Mouse (Mus musculus) c-Kit-positive CD71-positive TER-119-negative erythroid progenitor cells, embryonic 14.5 days (primary cell): ENCODE data around the gene Cntn5.

Experiments used
- DNase-seq: peaks from one replicate; pipeline ENCODE4 v3.0.0-alpha.2; 2013; ENCODE audit warnings: low read depth

Gene Cntn5

DNA sequence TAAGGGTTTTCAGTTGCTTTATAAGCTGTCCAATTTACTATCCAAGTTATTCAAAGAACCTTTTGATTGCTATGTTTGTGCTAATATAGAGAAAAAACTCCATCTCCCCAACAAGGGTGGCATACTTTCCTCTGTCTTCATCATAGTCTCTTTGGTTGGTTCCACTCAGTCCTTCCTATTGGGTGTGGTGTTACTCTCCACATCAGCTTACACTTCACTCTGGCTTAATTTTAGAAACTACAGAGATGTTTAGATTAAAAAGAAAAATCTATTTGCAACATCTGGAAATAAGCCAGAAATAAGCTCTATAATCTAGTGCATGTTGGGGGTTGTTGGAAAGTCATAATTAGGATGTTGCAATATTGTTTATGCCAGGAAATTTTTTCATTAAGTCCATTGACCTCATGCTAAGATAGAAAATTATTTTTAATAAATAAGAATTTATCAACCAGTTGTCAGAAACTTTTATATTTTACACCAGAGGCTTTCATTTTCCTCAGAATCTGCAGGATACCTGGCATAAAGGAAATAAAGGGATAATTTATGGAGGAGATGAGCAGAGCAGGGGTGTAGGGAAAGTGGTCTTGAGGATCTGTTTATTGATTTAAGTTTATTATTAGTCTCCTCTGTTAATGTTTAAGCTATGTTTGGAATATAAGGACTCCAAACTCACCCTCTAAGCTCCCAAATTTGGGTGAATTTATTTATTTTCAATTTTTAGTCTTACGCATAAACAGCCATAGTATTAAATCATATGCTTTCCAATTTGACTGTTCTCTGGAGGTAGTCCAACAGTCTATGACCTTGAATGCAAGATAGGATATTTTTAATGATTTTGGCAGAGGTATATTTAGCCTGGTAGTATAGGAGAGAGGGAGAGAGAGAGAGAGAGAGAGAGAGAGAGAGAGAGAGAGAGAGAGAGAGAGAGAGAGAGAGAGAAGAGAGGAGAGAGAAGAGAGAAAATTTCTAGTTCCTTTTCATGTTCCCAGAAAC is 966.8 kb downstream of the Cntn5 start:
- no peak for DNase-seq

GRCm38 (mm10) chr9:9920580-9920979 is 984.0 kb downstream of the Cntn5 start:
- no peak for DNase-seq

DNA sequence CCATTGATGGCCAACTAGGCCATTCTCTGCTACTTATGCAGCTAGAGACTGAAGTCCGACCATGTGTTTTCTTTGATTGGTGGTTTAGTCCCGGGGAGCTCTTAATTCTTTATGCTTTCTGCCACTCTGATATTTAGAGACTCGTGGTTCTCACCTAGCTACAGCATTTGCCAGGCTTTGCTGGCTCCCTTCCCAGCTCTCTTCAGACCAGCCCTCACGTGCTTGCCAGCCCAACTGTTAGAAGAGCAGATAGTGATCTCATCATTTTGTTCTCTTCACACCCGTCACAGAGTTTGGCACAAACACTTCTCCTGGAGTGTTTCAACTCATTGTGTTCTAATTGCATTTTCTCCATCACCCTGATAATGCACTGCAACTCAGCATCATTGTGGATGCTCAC is 1005.5 kb downstream of the Cntn5 start:
- no peak for DNase-seq

DNA sequence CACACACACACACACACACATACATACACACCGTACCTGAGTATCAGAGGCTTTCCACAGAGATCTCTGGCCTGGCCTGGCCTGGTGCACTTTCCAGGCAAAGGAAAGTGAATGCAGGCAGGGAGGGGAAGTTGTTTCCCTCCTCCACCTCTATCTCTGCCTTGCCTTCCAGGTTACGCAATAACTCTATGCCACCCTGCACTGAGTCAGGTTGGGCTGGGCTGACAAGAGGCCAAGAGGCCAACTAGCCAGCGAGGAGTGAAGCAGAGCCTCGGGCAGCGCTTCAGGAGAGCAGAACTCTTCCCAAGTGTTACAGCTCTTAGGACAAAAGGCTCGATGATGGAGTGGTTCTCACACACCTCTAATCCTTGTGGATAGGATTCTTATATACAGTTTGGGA is 1018.4 kb downstream of the Cntn5 start:
- DNase-seq: no peak

DNA sequence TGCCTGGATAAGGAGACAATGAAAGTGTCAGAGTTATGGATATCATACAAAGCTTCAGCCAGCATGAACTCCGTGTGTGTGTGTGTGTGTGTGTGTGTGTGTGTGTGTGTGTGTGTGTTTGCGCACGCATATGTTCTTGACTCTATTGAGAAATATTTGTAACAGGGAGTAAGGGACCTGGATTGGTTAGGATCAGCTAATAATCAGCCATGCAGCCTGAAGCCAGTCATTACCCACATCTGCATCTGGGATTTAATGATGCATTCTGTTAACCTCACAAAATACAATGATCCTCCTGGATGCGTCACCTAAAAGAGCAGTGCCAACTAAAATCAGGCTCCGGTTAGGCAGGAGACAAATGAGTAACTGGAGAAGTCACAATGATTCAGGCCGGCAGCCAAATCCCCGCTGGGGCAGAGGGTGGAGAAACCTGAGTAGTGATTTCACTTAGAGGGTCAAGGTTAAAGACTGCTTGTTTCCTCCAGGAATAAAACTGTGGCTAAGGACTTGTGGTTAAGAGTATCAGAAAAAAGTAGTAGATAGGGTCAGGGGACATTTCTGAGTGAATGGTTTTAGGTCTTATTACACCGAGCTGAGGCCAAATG is 1021.7 kb downstream of the Cntn5 start:
- DNase-seq: no peak

DNA sequence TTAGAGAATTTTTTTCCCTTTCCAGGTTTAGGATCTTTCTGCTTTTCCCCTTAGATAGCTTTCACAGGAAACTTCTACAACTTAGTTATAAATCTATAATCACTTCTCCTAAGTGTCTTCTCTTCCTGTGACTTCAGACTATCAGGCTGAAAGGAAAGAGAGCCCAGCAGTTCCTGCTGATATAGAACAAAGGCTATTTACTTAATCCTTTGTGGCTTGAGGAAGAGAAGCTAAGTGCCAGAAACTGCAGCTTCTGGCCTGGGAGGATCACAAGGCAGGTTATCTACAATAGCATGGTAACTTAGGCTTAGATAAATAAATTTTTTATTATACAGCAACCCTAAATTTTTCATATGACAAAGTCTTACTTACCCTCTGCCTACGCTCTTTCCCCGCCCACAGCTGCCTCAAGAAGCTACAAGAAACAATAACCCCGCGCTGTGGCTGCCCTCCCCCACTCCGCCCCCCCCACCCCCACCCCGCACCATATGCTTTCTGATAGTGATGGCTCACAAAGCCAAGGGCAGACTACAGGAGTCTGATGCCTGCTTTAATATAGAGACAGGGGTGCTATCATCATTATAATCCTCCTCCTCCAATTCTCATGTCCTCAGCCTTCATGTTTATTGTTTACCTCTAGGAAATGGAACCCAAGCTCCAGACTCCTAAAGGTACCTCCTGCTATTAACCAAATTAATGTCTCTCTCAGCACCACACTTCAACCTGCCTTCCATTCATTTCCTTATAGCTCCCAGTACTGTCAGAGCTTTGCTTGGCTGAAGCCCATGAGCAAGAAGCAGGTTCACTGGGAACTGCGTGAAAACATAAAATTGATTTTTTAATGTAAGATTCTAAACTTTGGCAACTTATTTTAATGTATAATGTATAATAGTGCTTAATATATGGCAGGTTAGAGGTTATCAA is 1032.2 kb downstream of the Cntn5 start:
- DNase-seq: no peak

DNA sequence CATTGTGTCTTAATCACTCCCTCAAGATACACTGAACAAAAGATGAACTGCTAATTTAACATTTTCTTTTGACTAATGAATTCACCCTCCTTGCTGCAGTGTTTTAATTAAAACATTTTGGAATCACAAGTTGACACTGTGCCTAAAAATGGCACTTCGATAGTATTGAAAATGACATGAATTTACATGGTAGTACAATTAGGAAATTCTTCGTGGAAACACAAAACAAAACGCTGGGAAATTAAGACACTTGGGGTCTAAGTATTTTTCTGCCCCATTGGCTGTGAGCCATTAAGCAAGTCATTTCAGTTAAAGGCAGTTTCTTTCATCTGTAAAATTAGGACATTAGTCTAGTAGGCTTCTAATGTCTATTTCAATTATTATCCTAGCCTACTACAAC is 1043.9 kb downstream of the Cntn5 start:
- DNase-seq: no peak

DNA sequence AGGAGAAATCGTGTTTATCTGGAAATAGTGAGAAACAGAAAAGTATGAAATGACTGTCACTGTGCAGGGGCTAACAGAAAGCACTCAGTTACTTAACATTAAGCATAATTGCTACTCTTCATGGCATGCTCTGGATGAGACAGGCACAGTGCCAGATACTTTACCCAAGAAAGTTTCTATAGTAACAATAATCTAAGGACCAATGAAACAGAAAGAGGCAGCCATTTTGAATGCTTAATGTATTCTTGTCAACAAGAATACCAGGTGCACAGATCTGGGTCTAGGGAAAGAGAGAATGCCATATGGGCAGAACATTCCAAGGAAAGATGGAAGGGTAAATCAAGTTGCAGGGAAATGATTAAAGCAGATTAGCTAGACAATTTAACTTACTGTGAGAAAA is 1045.3 kb downstream of the Cntn5 start:
- no peak for DNase-seq

GRCm38 (mm10) chr9:9854791-9855190 is 1049.8 kb downstream of the Cntn5 start:
- no peak for DNase-seq

- DNase-seq: no peak
Observed at GRCm38 (mm10) chr9:9830231-9830630, 1074.3 kb downstream of the Cntn5 start.

DNA sequence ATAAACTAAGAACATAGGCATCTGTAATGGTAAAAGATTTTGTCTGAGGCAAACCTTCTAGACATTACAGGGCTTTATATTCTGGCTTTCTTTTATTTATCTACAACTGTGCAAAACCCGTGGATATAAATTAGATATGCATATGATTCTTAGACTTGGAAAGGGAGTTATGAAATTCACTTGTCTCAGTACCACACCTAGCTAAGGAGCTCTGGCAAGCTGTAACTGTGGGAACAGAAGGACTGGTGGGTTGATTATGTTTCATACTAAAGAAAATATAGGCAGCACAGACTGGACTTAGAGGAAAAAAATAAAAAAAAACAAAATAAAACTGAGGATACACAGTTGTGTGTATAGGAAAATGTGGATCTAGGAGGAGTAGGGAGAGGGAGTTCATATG is 1084.6 kb downstream of the Cntn5 start:
- no peak for DNase-seq

DNA sequence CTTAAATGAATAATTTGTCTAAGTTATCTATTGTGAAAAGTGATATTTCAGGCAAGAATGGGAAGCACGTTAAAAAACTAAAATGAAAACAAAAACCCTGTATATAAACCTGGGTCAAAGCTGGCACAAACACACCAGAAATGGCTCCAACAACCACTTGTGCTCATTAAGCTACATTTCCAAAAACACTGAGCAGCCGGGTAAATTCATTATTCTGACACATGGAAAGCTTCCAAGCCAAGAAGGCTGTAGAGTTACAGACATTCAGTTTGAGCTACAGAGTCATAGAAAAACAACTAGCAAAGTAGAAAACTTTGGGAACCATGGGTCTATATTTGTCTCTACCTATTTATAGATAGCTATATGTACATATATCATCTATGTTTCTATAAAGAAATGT is 1087.1 kb downstream of the Cntn5 start:
- DNase-seq: no peak

DNA sequence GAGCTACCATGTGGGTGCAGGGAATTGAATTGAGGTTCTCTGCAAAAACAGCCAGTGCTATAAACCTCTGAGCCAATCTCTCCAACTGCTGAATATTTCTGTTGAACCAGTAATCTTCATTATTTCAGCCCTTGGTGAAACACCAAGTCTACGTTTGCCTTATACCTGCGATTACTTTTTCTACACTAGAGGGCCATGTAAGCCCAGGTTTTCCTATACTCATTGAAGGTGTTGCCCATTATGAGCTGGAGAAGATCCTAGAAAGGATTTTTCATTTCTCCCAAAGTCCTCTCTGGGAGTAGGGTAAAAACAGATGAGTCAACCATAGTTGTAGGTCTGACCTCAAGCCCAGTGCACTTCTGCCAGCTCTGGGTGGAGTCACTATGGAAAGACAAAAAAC is 1105.0 kb downstream of the Cntn5 start:
- DNase-seq: no peak

GRCm38 (mm10) chr9:9783680-9784079 is 1120.9 kb downstream of the Cntn5 start:
- DNase-seq: no peak

GRCm38 (mm10) chr9:9781157-9781884 is 1123.3 kb downstream of the Cntn5 start:
- DNase-seq: no peak

GRCm38 (mm10) chr9:9779646-9780045 is 1124.9 kb downstream of the Cntn5 start:
- no peak for DNase-seq

DNA sequence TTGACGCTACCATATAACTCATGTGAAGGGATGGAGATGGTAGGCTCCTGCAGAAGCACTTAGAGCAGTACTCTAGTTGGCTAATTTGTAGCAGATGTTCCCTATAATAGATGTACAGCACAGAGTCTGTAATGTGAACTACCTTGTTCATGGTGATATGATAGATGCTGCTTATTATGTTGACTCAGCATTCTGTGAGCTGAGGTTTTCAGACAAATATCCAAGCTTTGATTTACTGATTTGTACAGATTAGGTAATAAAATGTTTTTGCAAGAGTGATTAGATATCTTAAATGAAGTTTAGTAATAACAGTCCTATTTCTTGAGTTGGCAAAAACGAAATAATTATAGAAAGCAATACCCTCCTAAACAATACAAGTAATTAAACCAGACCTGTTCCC is 1133.8 kb downstream of the Cntn5 start:
- no peak for DNase-seq

- DNase-seq: no peak
Observed at GRCm38 (mm10) chr9:9769659-9770058, 1134.9 kb downstream of the Cntn5 start.

DNA sequence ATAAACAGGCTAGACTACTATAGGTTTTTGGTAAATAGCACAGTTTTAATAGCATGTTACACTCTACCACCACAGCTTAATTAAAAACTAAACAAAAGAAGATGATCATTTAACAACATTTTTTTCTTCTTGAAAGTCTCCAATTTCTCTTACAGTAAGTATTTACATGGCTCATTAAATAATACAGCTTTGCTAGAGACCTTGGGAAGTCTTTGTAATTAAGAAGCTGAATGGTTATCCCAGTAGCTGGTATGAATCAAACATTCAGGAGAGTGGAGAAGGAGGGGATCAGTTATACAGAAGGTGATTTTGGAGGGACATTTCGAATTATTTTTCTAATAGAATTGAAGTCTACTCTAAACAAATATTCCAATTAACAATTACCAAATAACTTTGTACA is 1186.4 kb downstream of the Cntn5 start:
- no peak for DNase-seq

GRCm38 (mm10) chr9:9708671-9709070 is 1195.9 kb downstream of the Cntn5 start:
- DNase-seq: no peak

- DNase-seq: no peak
Observed at GRCm38 (mm10) chr9:9707766-9708165, 1196.8 kb downstream of the Cntn5 start.

DNA sequence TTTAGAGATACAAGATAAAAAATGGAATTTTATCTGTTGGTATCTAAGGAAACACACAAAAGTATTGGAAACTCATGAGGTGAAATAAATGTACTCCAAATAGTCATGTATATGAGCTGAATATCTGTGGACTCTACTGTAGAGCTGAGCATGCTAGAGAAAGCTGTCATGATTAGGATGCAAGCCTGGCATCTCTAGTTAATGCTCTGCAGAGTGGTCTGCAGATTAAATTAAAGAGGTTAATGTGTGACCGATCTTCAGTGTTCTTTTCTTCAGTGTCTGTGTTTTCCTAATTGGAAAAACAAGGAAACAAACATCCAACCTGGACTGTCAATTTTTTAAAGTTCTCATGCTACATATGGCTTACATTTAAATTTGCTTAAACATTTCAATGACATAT is 1199.4 kb downstream of the Cntn5 start:
- no peak for DNase-seq
